Mouse (Mus musculus) hindbrain, embryonic 16.5 days (tissue): ENCODE results near the gene Shc2. TPM values are rescaled to one million over a fixed set of nuclear protein-coding genes. Genes with fewer than 3 reads are reported as not detected.

ENCODE experiments used
- ATAC-seq: fragments of 200-750 bp; cut with Nextera tagmentation; 2 replicates; pipeline ENCODE4 v1.8.0; 2017; ENCODE audit warnings: moderate TSS enrichment, moderate library complexity
- H3K27ac ChIP-seq: fragments of 300-500 bp; sonication (generic); 2 replicates; pipeline ENCODE4 v1.5.1; 2014; ENCODE audit warnings: low read depth, mild to moderate bottlenecking, control low read depth, low read length, moderate library complexity
- H3K27me3 ChIP-seq: fragments of 300-500 bp; sonication (generic); replicated peaks from 2 replicates; pipeline ENCODE4 v1.6.1; 2014; ENCODE audit warnings: low read length; ENCODE audit not compliant: control insufficient read depth, insufficient read depth
- H3K36me3 ChIP-seq: fragments of 300-500 bp; sonication (generic); 2 replicates; pipeline ENCODE4 v1.6.1; 2014; ENCODE audit warnings: mild to moderate bottlenecking, low read length, moderate library complexity, mixed read lengths; ENCODE audit not compliant: control insufficient read depth, insufficient read depth
- H3K4me1 ChIP-seq: fragments of 300-500 bp; sonication (generic); 2 replicates; pipeline ENCODE4 v1.6.1; 2014; ENCODE audit warnings: low read depth, low read length; ENCODE audit not compliant: control insufficient read depth, insufficient read depth
- H3K4me2 ChIP-seq: fragments of 300-500 bp; sonication (generic); 2 replicates; pipeline ENCODE4 v1.6.1; 2014; ENCODE audit warnings: mild to moderate bottlenecking, low read length, control low read depth, moderate library complexity
- H3K4me3 ChIP-seq: fragments of 300-500 bp; sonication (generic); 2 replicates; pipeline ENCODE4 v1.5.1; 2014; ENCODE audit warnings: mild to moderate bottlenecking, low read length, control low read depth, moderate library complexity
- H3K9ac ChIP-seq: fragments of 300-500 bp; sonication (generic); 2 replicates; pipeline ENCODE4 v1.6.1; 2014; ENCODE audit warnings: low read depth, mild to moderate bottlenecking, control low read depth, low read length, moderate library complexity
- H3K9me3 ChIP-seq: fragments of 300-500 bp; sonication (generic); 2 replicates; pipeline ENCODE4 v1.6.1; 2014; ENCODE audit warnings: mild to moderate bottlenecking, low read length, moderate library complexity; ENCODE audit not compliant: control insufficient read depth
- WGBS: fragments of 180-500 bp; shearing (Covaris S2); extraction: QIAGEN DNeasy Blood & Tissue Kit; methylation state at CpG from one replicate; pipeline ENCODE4 v1.1.7; 2014; 5-methylcytosine and 5-hydroxymethylcytosine counted together
- polyA plus RNA-seq: library from polyadenylated mRNA; unstranded; fragments of >200 nt; fragmentation: Nextera tagmentation; extraction: Ambion mirVana; gene quantifications from 2 replicates; pipeline ENCODE4 v1.2.1, GENCODE M21; 2015

Shc2 gene
- polyA plus RNA-seq, 1 experiment from 2014 or later = 13.7 TPM

DNA sequence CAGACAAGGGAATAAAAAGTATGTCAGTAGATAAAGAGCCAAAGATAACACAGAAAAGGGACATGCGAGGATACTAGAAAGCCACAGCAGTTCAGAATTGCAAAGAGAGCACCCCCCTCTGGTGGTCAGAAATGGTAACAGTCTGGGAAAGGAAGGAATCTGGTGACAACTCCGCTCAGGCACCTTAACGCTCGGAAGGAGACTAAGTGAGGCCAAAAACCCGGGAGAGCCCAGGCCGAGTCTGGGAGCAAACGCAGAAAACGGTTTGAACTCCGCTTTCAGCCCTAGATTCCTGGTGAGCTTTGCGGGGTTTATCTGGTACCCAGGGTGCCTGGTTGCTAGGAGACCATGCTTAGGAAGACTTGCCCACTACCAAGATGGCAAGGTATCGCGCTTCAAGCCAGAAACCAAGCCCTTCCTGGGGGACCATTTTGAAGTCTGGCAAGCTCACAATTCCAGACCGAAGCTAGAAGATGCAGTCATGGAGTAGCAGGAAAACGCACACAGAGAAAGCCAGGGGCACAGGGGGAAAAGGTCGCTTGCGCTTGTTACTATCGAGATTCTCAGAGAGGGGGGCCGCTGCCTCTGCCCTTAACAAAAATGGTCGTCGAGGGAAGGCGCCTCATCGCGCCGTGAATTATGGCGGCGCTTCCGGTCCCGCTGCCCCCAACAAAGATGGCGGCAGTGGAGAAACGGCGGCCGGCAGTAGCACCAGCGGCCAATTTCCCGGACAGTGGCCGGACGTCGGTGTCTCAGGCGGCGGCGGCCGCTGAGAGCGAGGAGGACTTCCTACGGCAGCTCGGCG, 31.3 kb upstream of the Shc2 start, which contains the start of gene Tpgs1:
TSS of gene Tpgs1 (plus strand) at position 599 of the 805 bp plus-strand sequence.
- H3K27me3 ChIP-seq = no peaks in the 10 kb centered on the region
- no peaks in the 10 kb centered on the region for H3K36me3 ChIP-seq
- peaks cover 19% of the 10 kb centered on the region for H3K4me1 ChIP-seq
- H3K4me2 ChIP-seq = peak within 1 kb of the TSS; percentile 96
- H3K4me3 ChIP-seq = peak within 1 kb of the TSS; percentile 97
- ATAC-seq = peak; percentile 86
- WGBS = under 1% methylated on average over 45 of the region's 45 CpGs
- H3K27ac ChIP-seq = peak within 1 kb of the TSS; percentile 99
- peak within 1 kb of the TSS; percentile 94 for H3K9ac ChIP-seq
- H3K9me3 ChIP-seq = no peaks in the 10 kb centered on the region

DNA sequence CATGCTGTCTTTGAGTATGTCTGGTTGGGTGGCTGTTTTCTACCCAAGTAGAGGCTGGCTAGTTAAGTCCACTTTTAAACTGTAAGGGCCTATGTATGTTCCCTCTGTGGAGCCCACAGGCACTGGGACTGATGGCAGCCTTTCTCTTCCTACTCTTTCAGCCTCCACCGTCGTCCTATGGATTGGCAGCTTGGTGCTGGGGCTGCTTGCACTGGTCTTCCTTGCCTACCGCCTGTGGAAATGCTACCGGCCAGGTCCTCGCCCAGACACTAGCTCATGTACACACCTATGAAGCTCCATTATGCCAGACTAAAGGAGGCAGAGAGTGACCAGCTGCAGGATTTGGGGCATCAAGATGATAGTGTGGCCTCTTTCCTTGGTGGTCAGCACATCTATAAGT, 30.4 kb upstream of the Shc2 start:
- Histone ChIP-seq H3K36me3 (no peaks in the 10 kb centered on the region), H3K9ac (peak overlapping the region; percentile 94), H3K4me2 (peak overlapping the region; percentile 96), H3K4me1 (peaks cover 19% of the 10 kb centered on the region), H3K27me3 (no peaks in the 10 kb centered on the region), H3K9me3 (no peaks in the 10 kb centered on the region), H3K4me3 (peak overlapping the region; percentile 97; the same call in 1 of the 2 replicates), H3K27ac (peak overlapping the region; percentile 99)
- ATAC-seq = no peak
- WGBS = 78% methylated on average over 5 of the region's 5 CpGs

DNA sequence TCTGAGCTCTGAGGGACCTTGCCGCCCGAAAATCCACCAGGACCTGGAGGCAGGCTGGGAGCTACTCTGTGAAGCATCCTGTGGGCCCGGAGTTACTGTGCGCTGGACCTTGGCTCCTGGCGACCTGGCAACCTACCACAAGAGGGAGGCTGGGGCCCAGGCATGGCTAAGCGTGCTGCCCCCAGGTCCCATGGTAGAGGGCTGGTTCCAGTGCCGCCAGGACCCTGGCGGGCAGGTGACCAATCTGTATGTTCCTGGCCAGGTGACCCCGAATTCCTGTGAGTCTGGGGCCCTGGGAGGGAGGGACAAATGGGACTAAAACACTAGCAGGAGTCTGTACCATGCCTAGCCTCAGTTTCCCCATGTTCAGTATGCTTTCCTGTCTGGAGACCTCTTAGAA, 28.8 kb upstream of the Shc2 start:
- ATAC-seq = no peak
- no peak overlapping the region for H3K9ac ChIP-seq
- WGBS = 77% methylated on average over 9 of the region's 9 CpGs
- no peaks in the 10 kb centered on the region for H3K9me3 ChIP-seq
- no peak overlapping the region for H3K4me3 ChIP-seq
- H3K27me3 ChIP-seq = no peaks in the 10 kb centered on the region
- H3K27ac ChIP-seq = no peak overlapping the region
- H3K4me2 ChIP-seq = no peak overlapping the region
- no peaks in the 10 kb centered on the region for H3K36me3 ChIP-seq
- H3K4me1 ChIP-seq = peaks cover 19% of the 10 kb centered on the region

DNA sequence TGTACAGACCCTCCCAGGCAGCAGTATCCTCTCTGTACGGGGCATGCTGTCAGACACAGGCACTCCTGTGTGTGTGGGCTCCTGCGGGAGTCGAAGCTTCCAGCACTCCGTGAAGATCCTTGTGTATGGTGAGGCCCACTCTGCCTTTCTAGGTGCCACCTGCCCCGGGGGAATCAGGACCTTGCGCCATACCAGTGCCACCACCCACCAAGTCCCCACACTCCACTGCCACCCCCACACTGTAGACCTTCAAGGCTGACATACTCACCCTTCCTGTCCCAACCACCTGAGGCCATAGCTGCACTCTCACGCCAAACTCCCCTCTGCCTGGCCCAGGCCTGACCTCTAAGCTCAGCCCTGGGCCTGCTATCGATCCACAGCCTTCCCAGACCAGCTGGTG, 27.3 kb upstream of the Shc2 start:
- no peaks in the 10 kb centered on the region for H3K9me3 ChIP-seq
- H3K4me3 ChIP-seq = no peak overlapping the region
- H3K4me1 ChIP-seq = peaks cover 7% of the 10 kb centered on the region
- H3K36me3 ChIP-seq = no peaks in the 10 kb centered on the region
- no peak overlapping the region for H3K27ac ChIP-seq
- no peak overlapping the region for H3K9ac ChIP-seq
- no peak for ATAC-seq
- 82% methylated on average over 8 of the region's 8 CpGs for whole genome bisulfite sequencing
- H3K27me3 ChIP-seq = no peaks in the 10 kb centered on the region
- no peak overlapping the region for H3K4me2 ChIP-seq

DNA sequence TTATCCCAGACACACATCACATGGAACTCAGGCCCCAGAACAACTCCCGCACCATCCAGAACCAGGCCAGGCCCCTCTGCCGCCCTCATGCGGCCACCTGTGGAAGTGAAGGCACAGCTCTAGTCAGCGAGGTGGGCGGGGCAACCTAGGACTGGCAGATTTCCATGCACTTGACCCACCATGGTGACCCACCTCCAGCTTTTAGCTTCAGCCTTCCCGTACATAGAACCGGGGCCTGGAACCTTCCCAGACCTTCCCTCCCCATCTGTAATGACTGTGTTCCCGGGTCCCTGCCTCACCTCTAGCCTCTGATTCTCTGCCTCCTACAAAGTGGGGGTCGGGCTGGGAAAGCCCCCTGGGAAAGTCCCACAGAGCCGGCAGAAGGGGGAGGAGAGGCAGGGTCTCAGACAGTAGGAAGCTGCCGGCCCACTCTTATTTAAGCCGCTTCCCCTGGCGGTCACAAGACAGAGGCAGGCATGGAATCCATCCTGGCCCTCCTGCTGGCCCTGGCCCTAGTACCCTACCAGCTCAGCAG, 26.5 kb upstream of the Shc2 start, which contains the start of gene Madcam1:
TSS of gene Madcam1 (plus strand) at position 429 of the 535 bp plus-strand sequence.
- no peak within 1 kb of the TSS for H3K27ac ChIP-seq
- H3K9ac ChIP-seq = no peak within 1 kb of the TSS
- no peaks in the 10 kb centered on the region for H3K9me3 ChIP-seq
- H3K4me1 ChIP-seq = peaks cover 7% of the 10 kb centered on the region
- 9% methylated on average over 12 of the region's 13 CpGs for WGBS
- H3K27me3 ChIP-seq = no peaks in the 10 kb centered on the region
- no peak within 1 kb of the TSS for H3K4me3 ChIP-seq
- no peak within 1 kb of the TSS for H3K4me2 ChIP-seq
- no peaks in the 10 kb centered on the region for H3K36me3 ChIP-seq
- ATAC-seq = no peak

DNA sequence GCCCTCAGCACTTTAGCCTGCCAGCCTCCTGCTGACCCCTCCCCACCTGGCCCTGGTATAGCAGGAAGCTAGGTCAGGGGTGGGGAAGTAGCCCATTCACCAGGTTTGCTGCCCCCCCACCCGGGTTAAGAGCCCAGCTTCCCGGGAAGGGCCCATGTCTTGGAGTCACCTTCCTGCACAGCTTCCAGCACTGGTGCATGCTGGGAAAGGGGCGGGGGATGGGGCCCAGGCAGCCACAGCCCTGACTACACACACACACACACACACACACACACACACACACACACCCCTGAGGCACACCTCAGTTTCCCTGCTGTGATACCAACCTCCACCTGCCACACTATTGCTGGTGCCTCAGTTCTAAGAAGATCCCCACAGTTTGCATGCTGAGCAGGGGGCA, 24.1 kb upstream of the Shc2 start:
- Histone ChIP-seq H3K9me3 (no peaks in the 10 kb centered on the region), H3K4me3 (no peak overlapping the region), H3K4me2 (no peak overlapping the region), H3K4me1 (no peaks in the 10 kb centered on the region), H3K36me3 (no peaks in the 10 kb centered on the region), H3K27ac (no peak overlapping the region), H3K9ac (no peak overlapping the region; the same call in 1 of the 2 replicates), H3K27me3 (no peaks in the 10 kb centered on the region)
- 53% methylated on average over 3 of the region's 3 CpGs for WGBS
- no peak for ATAC-seq

DNA sequence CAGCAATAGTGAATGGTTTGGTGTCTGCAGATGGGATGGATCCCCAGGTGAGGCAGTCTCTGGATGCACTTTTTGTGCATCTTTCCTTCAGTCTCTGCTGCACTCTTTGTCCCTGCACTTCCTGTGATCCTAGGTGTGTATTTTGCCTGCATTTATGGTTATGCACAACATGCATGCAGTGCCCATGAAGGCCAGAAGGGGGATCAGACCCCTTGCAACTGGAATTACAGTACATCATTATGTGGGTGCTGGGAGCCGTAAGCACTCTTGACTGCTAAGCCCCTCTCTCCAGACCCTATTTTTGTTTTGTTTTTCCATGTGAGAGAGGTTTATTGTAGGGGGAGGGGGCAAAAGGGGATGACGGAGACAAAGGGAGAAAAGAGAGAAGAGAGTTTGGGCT, 22.6 kb upstream of the Shc2 start:
- H3K36me3 ChIP-seq = no peaks in the 10 kb centered on the region
- no peak overlapping the region for H3K9ac ChIP-seq
- no peaks in the 10 kb centered on the region for H3K27me3 ChIP-seq
- WGBS = 84% methylated on average over 2 of the region's 2 CpGs
- peaks cover 3% of the 10 kb centered on the region for H3K4me1 ChIP-seq
- ATAC-seq = no peak
- no peak overlapping the region for H3K4me2 ChIP-seq
- H3K9me3 ChIP-seq = no peaks in the 10 kb centered on the region
- no peak overlapping the region for H3K4me3 ChIP-seq
- H3K27ac ChIP-seq = no peak overlapping the region

DNA sequence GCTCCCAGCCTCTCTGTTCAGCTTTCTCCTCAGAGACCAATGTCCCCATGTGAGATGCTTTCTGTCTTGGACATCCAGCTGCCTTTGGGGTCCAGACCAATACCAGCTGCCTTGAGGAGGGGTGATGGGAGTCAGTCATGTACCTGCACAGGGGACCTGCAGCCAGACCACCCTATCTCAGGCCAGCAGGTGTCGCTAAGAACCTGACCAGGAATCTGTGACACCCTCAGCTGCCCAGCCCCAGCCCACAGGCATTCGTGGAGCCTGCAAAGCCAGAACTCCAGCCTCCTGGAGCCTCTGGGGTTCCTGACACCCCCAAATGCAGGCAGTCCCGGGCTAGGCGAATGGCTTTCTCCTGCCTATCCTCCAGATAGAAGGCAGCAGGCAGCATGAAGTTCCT, 21.1 kb upstream of the Shc2 start:
- peaks cover 10% of the 10 kb centered on the region for H3K4me1 ChIP-seq
- WGBS = 22% methylated on average over 4 of the region's 4 CpGs
- no peak overlapping the region for H3K9ac ChIP-seq
- H3K4me2 ChIP-seq = no peak overlapping the region
- H3K27ac ChIP-seq = no peak overlapping the region
- no peaks in the 10 kb centered on the region for H3K36me3 ChIP-seq
- no peak overlapping the region for H3K4me3 ChIP-seq
- ATAC-seq = no peak
- H3K9me3 ChIP-seq = no peaks in the 10 kb centered on the region
- no peaks in the 10 kb centered on the region for H3K27me3 ChIP-seq

DNA sequence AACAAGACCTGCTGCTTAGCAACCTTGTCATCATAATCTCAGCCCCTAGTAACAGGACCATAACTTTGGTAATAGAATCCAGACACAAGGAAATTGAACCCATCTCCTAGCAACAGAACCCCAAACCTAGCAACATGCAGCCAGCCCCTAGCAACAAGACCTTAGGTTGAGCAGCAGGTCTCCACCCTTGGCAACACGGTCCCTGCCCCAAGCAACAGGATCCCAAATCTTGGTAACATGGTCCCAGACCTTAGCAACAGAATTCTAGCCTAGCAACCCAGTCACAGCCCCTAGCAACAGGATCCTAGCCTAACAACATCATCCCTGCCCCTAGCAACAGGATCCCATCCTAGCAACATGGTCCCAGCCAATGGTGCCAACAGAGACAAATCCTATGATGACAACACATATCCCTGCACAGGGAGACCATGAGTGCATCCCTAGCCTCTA, 17.3 kb upstream of the Shc2 start:
- Histone ChIP-seq H3K4me2 (no peak overlapping the region), H3K4me1 (peaks cover 10% of the 10 kb centered on the region), H3K36me3 (no peaks in the 10 kb centered on the region), H3K27ac (peak overlapping the region; percentile 76), H3K27me3 (no peaks in the 10 kb centered on the region), H3K4me3 (no peak overlapping the region), H3K9ac (no peak overlapping the region), H3K9me3 (no peaks in the 10 kb centered on the region)
- peak; percentile 92 for ATAC-seq
- 7% methylated on average over 1 of the region's 1 CpGs for WGBS
